In the genomic region with DNA sequence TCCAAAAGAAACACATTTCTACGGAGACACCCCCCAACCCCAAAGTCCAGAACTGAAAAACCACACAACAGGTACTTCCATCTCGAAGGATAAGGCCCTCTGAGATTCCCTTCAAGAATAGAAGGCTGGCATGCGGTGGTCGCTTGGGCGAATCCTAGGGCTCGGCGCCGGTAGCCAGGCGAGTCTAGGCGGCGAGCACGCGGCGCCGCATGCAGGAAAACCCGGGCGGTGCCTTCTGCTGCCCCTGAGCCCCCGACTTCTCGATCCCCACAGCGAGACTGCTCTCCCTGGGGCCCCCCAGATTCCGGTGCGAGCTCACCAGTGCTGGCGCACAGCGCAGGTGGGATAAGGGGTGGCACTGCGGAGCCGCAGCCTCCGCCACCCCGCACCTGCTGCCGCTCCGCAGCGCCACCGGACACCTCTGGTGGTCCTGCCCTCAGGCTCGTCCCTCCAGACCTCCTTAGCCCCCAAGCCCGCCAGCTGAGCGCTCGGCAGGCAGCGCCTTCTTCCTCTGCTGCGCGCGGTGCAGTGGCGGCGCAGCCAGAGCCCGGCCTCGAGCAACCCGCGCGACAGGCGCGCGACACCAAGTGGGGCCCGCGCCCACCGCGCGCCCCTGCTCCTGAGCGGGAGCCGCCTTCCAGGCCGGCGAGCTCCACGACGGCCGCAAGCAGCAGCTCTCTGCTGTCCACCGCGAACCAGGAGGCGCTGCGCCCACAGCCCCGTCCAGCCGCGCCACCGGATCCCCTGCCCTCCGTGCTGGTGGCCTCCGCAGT, we compare ENCODE assay signal across 10 mouse cellular contexts. TPM values are rescaled to one million over a fixed set of nuclear protein-coding genes. Genes with fewer than 3 reads are reported as not detected.
DNase-seq lines count a peak whose midpoint lies in the region; ATAC-seq and TF ChIP-seq lines count a peak whose summit lies in the region.
"Had no signal": no experiment of that assay in that cellular context is flagged by ENCODE, and none has a peak within 500 bp of the region (broad histone marks: within the 10 kb centered on the region; RNA-seq: fewer than 3 reads in every experiment).

No protein-coding gene starts in this region.

- H3K4me3 ChIP-seq in heart, embryonic 10.5 days: peak overlapping the region; percentile 64
- peak overlapping the region; percentile 80 for H3K4me3 ChIP-seq in E14TG2a.4 (replicated peaks; ENCODE audit: low read length)
- peak overlapping the region; percentile 42 for H3K4me3 ChIP-seq in embryonic facial prominence, embryonic 15.5 days (replicated peaks)
- H3K4me3 ChIP-seq in limb, embryonic 15.5 days: peak overlapping the region; percentile 37
- peak overlapping the region; percentile 21 for H3K4me3 ChIP-seq in stomach, postnatal 0 days (ENCODE audit: low read depth, low read length)

- no peaks in the 10 kb centered on the region for H3K9me3 ChIP-seq in heart, embryonic 10.5 days
- no peaks in the 10 kb centered on the region for H3K9me3 ChIP-seq in E14TG2a.4 (ENCODE audit: low read length)
- no peaks in the 10 kb centered on the region for H3K9me3 ChIP-seq in embryonic facial prominence, embryonic 15.5 days (replicated peaks)
- no peaks in the 10 kb centered on the region for H3K9me3 ChIP-seq in limb, embryonic 15.5 days
- H3K9me3 ChIP-seq in stomach, postnatal 0 days (ENCODE audit: control insufficient read depth, low read length): no peaks in the 10 kb centered on the region

- no peak overlapping the region for H3K9ac ChIP-seq in embryonic facial prominence, embryonic 15.5 days
- H3K9ac ChIP-seq in limb, embryonic 15.5 days: no peak overlapping the region
- H3K9ac ChIP-seq in stomach, postnatal 0 days (ENCODE audit: low read length): no peak overlapping the region

- H3K36me3 ChIP-seq in heart, embryonic 10.5 days: no peaks in the 10 kb centered on the region
- H3K36me3 ChIP-seq in E14TG2a.4 (ENCODE audit: insufficient read depth, low read length): no peaks in the 10 kb centered on the region
- no peaks in the 10 kb centered on the region for H3K36me3 ChIP-seq in embryonic facial prominence, embryonic 15.5 days
- no peaks in the 10 kb centered on the region for H3K36me3 ChIP-seq in limb, embryonic 15.5 days
- no peaks in the 10 kb centered on the region for H3K36me3 ChIP-seq in stomach, postnatal 0 days (ENCODE audit: control insufficient read depth, insufficient read depth, low read length)

- H3K4me1 ChIP-seq in heart, embryonic 10.5 days: peaks cover 14% of the 10 kb centered on the region
- peaks cover 4% of the 10 kb centered on the region; the same call in 1 of the 2 replicates for H3K4me1 ChIP-seq in E14TG2a.4 (replicated peaks; ENCODE audit: low read depth, low read length)
- H3K4me1 ChIP-seq in embryonic facial prominence, embryonic 15.5 days: peaks cover 12% of the 10 kb centered on the region
- peaks cover 12% of the 10 kb centered on the region for H3K4me1 ChIP-seq in limb, embryonic 15.5 days
- no peaks in the 10 kb centered on the region for H3K4me1 ChIP-seq in stomach, postnatal 0 days (replicated peaks; ENCODE audit: control insufficient read depth, insufficient read depth)

- TF ChIP-seq CTCF in E14TG2a.4 (conservative IDR thresholded peaks at IDR 0.05; ENCODE audit: low read length): no peak
- TF ChIP-seq CTCF in stomach, postnatal 0 days (IDR thresholded peaks at IDR 0.05; ENCODE audit: low read depth): no peak

- H3K27me3 ChIP-seq in heart, embryonic 10.5 days (ENCODE audit: insufficient read depth, poor library complexity, severe bottlenecking): peaks cover 54% of the 10 kb centered on the region
- peaks cover 56% of the 10 kb centered on the region for H3K27me3 ChIP-seq in E14TG2a.4 (ENCODE audit: insufficient read depth, low read length)
- peaks cover 56% of the 10 kb centered on the region for H3K27me3 ChIP-seq in embryonic facial prominence, embryonic 15.5 days
- H3K27me3 ChIP-seq in limb, embryonic 15.5 days: peaks cover 54% of the 10 kb centered on the region
- peaks cover 5% of the 10 kb centered on the region; the same call in 1 of the 2 replicates for H3K27me3 ChIP-seq in stomach, postnatal 0 days (ENCODE audit: control insufficient read depth, insufficient read depth, low read length)
- H3K27me3 ChIP-seq: CH12.LX had no signal

- peak overlapping the region; percentile 69 for H3K4me2 ChIP-seq in embryonic facial prominence, embryonic 15.5 days (replicated peaks)
- peak overlapping the region; percentile 64 for H3K4me2 ChIP-seq in limb, embryonic 15.5 days
- peak overlapping the region; percentile 46 for H3K4me2 ChIP-seq in stomach, postnatal 0 days (replicated peaks; ENCODE audit: low read depth)

- no peak for TF ChIP-seq EP300 in stomach, postnatal 0 days (optimal IDR thresholded peaks at IDR 0.05)

- no peak overlapping the region for H3K27ac ChIP-seq in heart, embryonic 10.5 days
- no peak overlapping the region for H3K27ac ChIP-seq in embryonic facial prominence, embryonic 15.5 days (replicated peaks)
- no peak overlapping the region for H3K27ac ChIP-seq in limb, embryonic 15.5 days
- H3K27ac ChIP-seq in stomach, postnatal 0 days (replicated peaks): no peak overlapping the region

- no peak for DNase-seq in heart, embryonic 10.5 days (ENCODE audit: low spot score)
- DNase-seq in heart, postnatal 14 days: no peak
- no peak for DNase-seq in stomach, postnatal 0 days (ENCODE audit: low spot score)
- no peak for DNase-seq in gastrocnemius, postnatal 25 days
- DNase-seq in lung, postnatal 36 days: no peak

- WGBS in heart, embryonic 10.5 days: 3% methylated on average over 71 of the region's 72 CpGs
- WGBS in embryonic facial prominence, embryonic 15.5 days: 2% methylated on average over 66 of the region's 72 CpGs
- 2% methylated on average over 65 of the region's 72 CpGs for WGBS in limb, embryonic 15.5 days
- WGBS in stomach, postnatal 0 days: 2% methylated on average over 72 of the region's 72 CpGs

- ATAC-seq in embryonic facial prominence, embryonic 15.5 days (ENCODE audit: insufficient number of reproducible peaks, low FRiP score, low TSS enrichment, low read depth): 0 out of 2 replicates have a peak, but pooled peaks have one; percentile 11
- ATAC-seq in limb, embryonic 15.5 days (ENCODE audit: insufficient number of reproducible peaks, low FRiP score, low TSS enrichment, low read depth): no peak
- no peak for ATAC-seq in stomach, postnatal 0 days (ENCODE audit: low FRiP score, low TSS enrichment)

- intact Hi-C loops in heart, postnatal 14 days (cut with DNase I): no loop called here

RNA-seq across cellular contexts. Expression of a gene that starts 0.8 kb away (rescaled TPM):
- 0.15 and 0.22 TPM in 2 replicates for polyA plus RNA-seq in heart, embryonic 10.5 days (2016; fragmentation: Nextera tagmentation; extraction: Ambion mirVana)
- not detected for total RNA-seq in heart, postnatal 14 days (2021)
- polyA plus RNA-seq in embryonic facial prominence, embryonic 15.5 days (2015; fragmentation: Nextera tagmentation; extraction: Ambion mirVana): 0.93 and 1.5 TPM in 2 replicates
- 0.30 and 0.32 TPM in 2 replicates for polyA plus RNA-seq in limb, embryonic 15.5 days (2015; fragmentation: Nextera tagmentation; extraction: Ambion mirVana)
- polyA plus RNA-seq in stomach, postnatal 0 days (2015; fragmentation: Nextera tagmentation; extraction: Ambion mirVana): 0.06 and 0.07 TPM in 2 replicates
- total RNA-seq in gastrocnemius, postnatal 25 days (2021): not detected
- total RNA-seq: CH12.LX; gastrocnemius, postnatal 4 days had no signal

Comparison
In these comparisons a context has a peak if more than half of its experiments do, and no peak if none do; other contexts are left out.
1. H3K4me3 ChIP-seq: peak in every context shown above with its lines; median percentile 80 in E14TG2a.4; 64 in heart, embryonic 10.5 days; 42 in embryonic facial prominence, embryonic 15.5 days; 37 in limb, embryonic 15.5 days; 21 in stomach, postnatal 0 days.